Mouse (Mus musculus) liver, adult 2 months (tissue): ENCODE results near the gene Maats1.

ENCODE experiments used
- CTCF ChIP-seq: fragments of 200-500 bp; IDR thresholded peaks from 2 replicates; pipeline ENCODE4 v1.5.1; 2011; ENCODE audit warnings: low read depth, low read length, control low read depth
- POLR2A ChIP-seq: fragments of 200-500 bp; IDR thresholded peaks from 2 replicates; pipeline ENCODE4 v1.6.1; 2011; ENCODE audit warnings: low read length, control low read depth; ENCODE audit not compliant: insufficient read depth; ENCODE audit errors: extremely low read depth

DNA sequence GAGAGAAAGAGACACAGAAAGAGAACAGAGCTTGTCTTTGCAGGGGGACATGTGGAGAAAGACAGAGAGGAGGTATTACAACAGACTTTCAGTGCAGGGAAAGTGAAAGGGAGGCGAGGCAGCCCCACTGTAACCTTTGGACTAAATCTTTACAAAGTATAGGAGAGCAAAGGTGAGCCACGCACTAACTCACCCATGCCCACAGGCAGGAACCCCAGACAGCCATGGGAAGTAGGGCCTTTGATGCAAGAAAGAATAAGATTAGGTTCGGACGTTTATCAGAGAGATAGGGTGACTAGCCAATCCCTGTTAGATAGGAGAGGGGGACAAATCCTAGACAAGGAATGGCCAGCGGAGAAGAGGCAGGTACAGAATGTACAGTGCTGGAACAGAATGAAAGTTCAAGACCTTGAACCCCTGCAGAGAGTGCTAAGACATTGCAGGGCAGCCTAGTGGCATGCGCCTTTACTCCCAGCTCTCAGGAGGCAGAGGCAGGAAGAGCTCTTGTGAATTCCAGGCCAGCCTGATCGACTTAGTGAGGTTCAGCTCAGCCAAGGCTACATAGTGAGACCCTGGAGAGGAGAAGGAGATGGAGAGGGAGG, 59.3 kb downstream of the Maats1 start:
- no peak for TF ChIP-seq CTCF
- no peak for TF ChIP-seq POLR2A
